Mouse (Mus musculus): ENCODE measurements around the gene Hormad2. TPM values are rescaled to one million over a fixed set of nuclear protein-coding genes. Genes with fewer than 3 reads are reported as not detected.

Gene Hormad2
- total and polyA plus RNA-seq, 3 experiments, result 16.0 to 17.0 TPM; not detected in 1

- no peaks in the 10 kb centered on the region for H3K79me2 ChIP-seq (ENCODE audit: control insufficient read depth, insufficient read depth, low read length, poor library complexity)
- H3K27ac ChIP-seq (ENCODE audit: control insufficient read depth, low read depth, low read length), result no peak overlapping the region
- H3K9ac ChIP-seq (ENCODE audit: control insufficient read depth, low read depth, low read length, poor library complexity, severe bottlenecking), result no peak overlapping the region
- no peak overlapping the region for H3K4me3 ChIP-seq (ENCODE audit: control insufficient read depth in 1 of 2, insufficient read depth in 1 of 2, low read depth in 2 of 2, low read length in 2 of 2)
- peaks cover 16 to 28% of the 10 kb centered on the region in 2 experiments for H3K27me3 ChIP-seq (ENCODE audit: control insufficient read depth in 1 of 2, insufficient read depth in 2 of 2, low read length in 2 of 2)
- H3K36me3 ChIP-seq (ENCODE audit: control insufficient read depth in 1 of 2, insufficient read depth in 2 of 2, low read length in 2 of 2), result no peaks in the 10 kb centered on the region
- no peaks in the 10 kb centered on the region for H3K4me1 ChIP-seq (ENCODE audit: control insufficient read depth in 1 of 2, insufficient read depth in 2 of 2, low read length in 2 of 2)
- no peaks in the 10 kb centered on the region for H3K9me3 ChIP-seq (replicated peaks; ENCODE audit: insufficient read depth, low read length)
- TF ChIP-seq E2F4 (IDR thresholded peaks at IDR 0.05; ENCODE audit: borderline replicate concordance, low read depth, low read length), result no peak
- TF ChIP-seq CHD1 (IDR thresholded peaks at IDR 0.05; ENCODE audit: low read depth, low read length), result no peak
- TF ChIP-seq EP300 (IDR thresholded peaks at IDR 0.05; ENCODE audit: low read depth in 1 of 2, low read length in 2 of 2), result no peak
- TF ChIP-seq HCFC1 (IDR thresholded peaks at IDR 0.05; ENCODE audit: low read depth, low read length), result no peak
- no peak for TF ChIP-seq POLR2AphosphoS2 (IDR thresholded peaks at IDR 0.05; ENCODE audit: low read length)
- TF ChIP-seq ZC3H11A (IDR thresholded peaks at IDR 0.05; ENCODE audit: low read depth, low read length), result no peak
- TF ChIP-seq POLR2A (IDR thresholded peaks at IDR 0.05; ENCODE audit: control insufficient read depth in 1 of 2, insufficient read depth in 1 of 2, low read depth in 1 of 2, low read length in 2 of 2, poor library complexity in 1 of 2), result no peak
- TF ChIP-seq MAZ (IDR thresholded peaks at IDR 0.05; ENCODE audit: low read depth, low read length), result no peak
- TF ChIP-seq BHLHE40 (IDR thresholded peaks at IDR 0.05; ENCODE audit: borderline replicate concordance, low read depth, low read length), result no peak
- no peak for TF ChIP-seq SMC3 (IDR thresholded peaks at IDR 0.05; ENCODE audit: low read depth, low read length)
- no peak for TF ChIP-seq UBTF (IDR thresholded peaks at IDR 0.05; ENCODE audit: borderline replicate concordance, insufficient read depth, low read depth, low read length)
- no peak for TF ChIP-seq POLR2AphosphoS5 (IDR thresholded peaks at IDR 0.05; ENCODE audit: borderline replicate concordance, low read depth, low read length)
- no peak for TF ChIP-seq JUND (IDR thresholded peaks at IDR 0.05; ENCODE audit: low read depth, low read length)
- no peak for TF ChIP-seq MEF2A (IDR thresholded peaks at IDR 0.05; ENCODE audit: extremely low read depth, insufficient replicate concordance, low read depth, low read length, poor library complexity, severe bottlenecking)
- TF ChIP-seq MXI1 (IDR thresholded peaks at IDR 0.05; ENCODE audit: low read depth, low read length), result no peak
- TF ChIP-seq CHD2 (IDR thresholded peaks at IDR 0.05; ENCODE audit: low read length), result no peak
- TF ChIP-seq MYC (IDR thresholded peaks at IDR 0.05; ENCODE audit: low read depth, low read length), result no peak
- DNase-seq (ENCODE audit: low read depth, low spot score), result no peak
Observed at GRCm38 (mm10) chr11:4460615-4461014, 19.7 kb upstream of the Hormad2 start.

GRCm38 (mm10) chr11:4454895-4455535, 14.1 kb upstream of the Hormad2 start:
- DNase-seq (ENCODE audit: low read depth, low spot score), result no peak
- Histone ChIP-seq H3K4me3 (ENCODE audit: control insufficient read depth in 1 of 2, insufficient read depth in 1 of 2, low read depth in 2 of 2, low read length in 2 of 2) (no peak overlapping the region), H3K27me3 (ENCODE audit: control insufficient read depth in 1 of 2, insufficient read depth in 2 of 2, low read length in 2 of 2) (peaks cover 11 to 28% of the 10 kb centered on the region in 2 experiments), H3K9ac (ENCODE audit: control insufficient read depth, low read depth, low read length, poor library complexity, severe bottlenecking) (no peak overlapping the region), H3K27ac (ENCODE audit: control insufficient read depth, low read depth, low read length) (no peak overlapping the region), H3K9me3 (replicated peaks; ENCODE audit: insufficient read depth, low read length) (no peaks in the 10 kb centered on the region), H3K79me2 (ENCODE audit: control insufficient read depth, insufficient read depth, low read length, poor library complexity) (no peaks in the 10 kb centered on the region), H3K36me3 (ENCODE audit: control insufficient read depth in 1 of 2, insufficient read depth in 2 of 2, low read length in 2 of 2) (no peaks in the 10 kb centered on the region), H3K4me1 (ENCODE audit: control insufficient read depth in 1 of 2, insufficient read depth in 2 of 2, low read length in 2 of 2) (no peaks in the 10 kb centered on the region)
- TF ChIP-seq RAD21 (IDR thresholded peaks at IDR 0.05; ENCODE audit: low read depth, low read length) (no peak), ZKSCAN1 (IDR thresholded peaks at IDR 0.05; ENCODE audit: low read depth, low read length) (no peak), USF1 (IDR thresholded peaks at IDR 0.05; ENCODE audit: low read depth, low read length) (peak; percentile 45; the same call in 1 of the 2 replicates)
